Comparison of ENCODE assay signal across 10 mouse cellular contexts in genomic region chr7:141009665-141010064, GRCm38 (mm10). TPM values are rescaled to one million over a fixed set of nuclear protein-coding genes. Genes with fewer than 3 reads are reported as not detected.
DNase-seq lines count a peak whose midpoint lies in the region; ATAC-seq and TF ChIP-seq lines count a peak whose summit lies in the region.
"Had no signal": no experiment of that assay in that cellular context is flagged by ENCODE, and none has a peak within 500 bp of the region (broad histone marks: within the 10 kb centered on the region; RNA-seq: fewer than 3 reads in every experiment).

No protein-coding gene starts in this region.

- peaks cover 29% of the 10 kb centered on the region for H3K79me2 ChIP-seq in macrophage (ENCODE audit: inconsistent target)

- no peaks in the 10 kb centered on the region for H3K9me3 ChIP-seq in heart, embryonic 16.5 days (replicated peaks; ENCODE audit: control insufficient read depth, low read length)
- H3K9me3 ChIP-seq in forebrain, embryonic 11.5 days (ENCODE audit: control insufficient read depth, low read length), result no peaks in the 10 kb centered on the region

- no peaks in the 10 kb centered on the region; the same call in 1 of the 2 replicates for H3K4me1 ChIP-seq in lung, adult 2 months (ENCODE audit: control insufficient read depth, insufficient read depth, low read length)
- peaks cover 7% of the 10 kb centered on the region; the same call in 1 of the 2 replicates for H3K4me1 ChIP-seq in bone marrow, adult 2 months (ENCODE audit: control insufficient read depth, insufficient read depth, low read length)
- peaks cover 13% of the 10 kb centered on the region for H3K4me1 ChIP-seq in heart, embryonic 16.5 days (ENCODE audit: control insufficient read depth, insufficient read depth, low read length)
- no peaks in the 10 kb centered on the region; the same call in 1 of the 2 replicates for H3K4me1 ChIP-seq in forebrain, embryonic 11.5 days (replicated peaks; ENCODE audit: control insufficient read depth, insufficient read depth, low read length)

- peak overlapping the region; percentile 65 for H3K9ac ChIP-seq in heart, embryonic 16.5 days (ENCODE audit: low read length)
- H3K9ac ChIP-seq in forebrain, embryonic 11.5 days (ENCODE audit: low read length), result no peak overlapping the region

- TF ChIP-seq CTCF in lung, adult 2 months (IDR thresholded peaks at IDR 0.05; ENCODE audit: insufficient read depth, low read length), result no peak
- no peak for TF ChIP-seq CTCF in bone marrow, adult 2 months (IDR thresholded peaks at IDR 0.05; ENCODE audit: control insufficient read depth, insufficient read depth, low read length)

- no peaks in the 10 kb centered on the region for H3K27me3 ChIP-seq in heart, embryonic 16.5 days (ENCODE audit: control insufficient read depth, insufficient read depth, low read length)
- H3K27me3 ChIP-seq in forebrain, embryonic 11.5 days (ENCODE audit: control insufficient read depth, insufficient read depth, low read length), result no peaks in the 10 kb centered on the region

- no peak; the same call in 1 of the 2 replicates for TF ChIP-seq POLR2A in lung, adult 2 months (IDR thresholded peaks at IDR 0.05; ENCODE audit: borderline replicate concordance, extremely low read depth, low read depth, low read length)
- TF ChIP-seq POLR2A in bone marrow, adult 2 months (IDR thresholded peaks at IDR 0.05; ENCODE audit: borderline replicate concordance, control insufficient read depth, low read depth, low read length), result no peak

- WGBS in lung, adult 2 months, result 49% methylated on average over 9 of the region's 9 CpGs
- 38% methylated on average over 9 of the region's 9 CpGs for WGBS in bone marrow, adult 2 months
- WGBS in heart, embryonic 16.5 days, result 76% methylated on average over 9 of the region's 9 CpGs
- WGBS in macrophage (ENCODE audit: missing documents), result 31% methylated on average over 9 of the region's 9 CpGs
- 89% methylated on average over 9 of the region's 9 CpGs for WGBS in forebrain, embryonic 11.5 days

- H3K27ac ChIP-seq in bone marrow, adult 2 months (ENCODE audit: control insufficient read depth, insufficient read depth, low read depth, low read length, poor library complexity), result peak overlapping the region; percentile 73; the same call in 1 of the 2 replicates
- H3K27ac ChIP-seq in heart, embryonic 16.5 days (ENCODE audit: low read length), result peak overlapping the region; percentile 54; the same call in 1 of the 2 replicates
- H3K27ac ChIP-seq in macrophage, result peak overlapping the region; percentile 92
- no peak overlapping the region for H3K27ac ChIP-seq in forebrain, embryonic 11.5 days (ENCODE audit: low read depth, low read length)

- ATAC-seq in heart, embryonic 16.5 days (replicated peaks; ENCODE audit: extremely low read depth, insufficient read depth, low FRiP score), result no peak
- ATAC-seq in forebrain, embryonic 11.5 days (replicated peaks; ENCODE audit: low FRiP score), result no peak

- peak overlapping the region; percentile 93 for H3K4me3 ChIP-seq in lung, adult 2 months (replicated peaks; ENCODE audit: extremely low read depth, low read depth, low read length)
- peak overlapping the region; percentile 88 for H3K4me3 ChIP-seq in bone marrow, adult 2 months (replicated peaks; ENCODE audit: control insufficient read depth, low read depth, low read length)
- H3K4me3 ChIP-seq in heart, embryonic 16.5 days (ENCODE audit: low read length), result peak overlapping the region; percentile 50
- H3K4me3 ChIP-seq in macrophage (ENCODE audit: inconsistent target), result peak overlapping the region; percentile 84
- no peak overlapping the region for H3K4me3 ChIP-seq in forebrain, embryonic 11.5 days (ENCODE audit: low read depth, low read length)

- H3K4me2 ChIP-seq in heart, embryonic 16.5 days (ENCODE audit: low read depth, low read length), result peak overlapping the region; percentile 47
- no peak overlapping the region for H3K4me2 ChIP-seq in forebrain, embryonic 11.5 days (ENCODE audit: low read depth, low read length, severe bottlenecking)

- H3K36me3 ChIP-seq in heart, embryonic 16.5 days (ENCODE audit: control insufficient read depth, insufficient read depth), result no peaks in the 10 kb centered on the region
- 0 out of 2 replicates have a peak, but pooled peaks cover 4% of the 10 kb centered on the region for H3K36me3 ChIP-seq in macrophage (ENCODE audit: inconsistent target)
- H3K36me3 ChIP-seq in forebrain, embryonic 11.5 days (ENCODE audit: control insufficient read depth, insufficient read depth, low read length), result no peaks in the 10 kb centered on the region

- peak; percentile 21 for DNase-seq in lung, adult 2 months
- DNase-seq in lung, postnatal 14 days, result no peak
- no peak for DNase-seq in cerebellum, postnatal 25 days
- DNase-seq in thymus, postnatal 10 days (ENCODE audit: low spot score in 2 of 2), result no peak
- no peak for DNase-seq in forebrain, embryonic 11.5 days (ENCODE audit: low spot score)

RNA-seq across cellular contexts. Expression of gene Ifitm3, which starts 0.9 kb away (rescaled TPM):
- 560 and 814 TPM in 2 replicates for polyA plus RNA-seq in lung, adult 2 months (2012; rRNA removed)
- 166 and 209 TPM in 2 replicates for polyA plus RNA-seq in bone marrow, adult 2 months (2011; ENCODE audit: insufficient read depth, insufficient read length, low replicate concordance, missing spikeins)
- 157 and 218 TPM in 2 replicates for polyA plus RNA-seq in heart, embryonic 16.5 days (2015; fragmentation: Nextera tagmentation; extraction: Ambion mirVana)
- 100 to 1,000 TPM in 1 of 26 experiments, 10 to 100 TPM in 24, 1 to 10 TPM in 1; 9.6 to 127 (median 52.2) TPM for total RNA-seq in macrophage (2018; cell fraction: chromatin; rRNA removed)
- total RNA-seq in macrophage (2018; cell fraction: cytosol; rRNA removed), result 1,000 to 10,000 TPM in 24 of 26 experiments, 100 to 1,000 TPM in 2; 864 to 4,013 (median 2,083) TPM
- 1,000 to 10,000 TPM in 1 of 26 experiments, 100 to 1,000 TPM in 24, 10 to 100 TPM in 1; 97.6 to 1,118 (median 541) TPM for total RNA-seq in macrophage (2018; cell fraction: nucleus; rRNA removed)
- 596 to 2,531 TPM (median 1,114 TPM) in 3 replicates for polyA plus RNA-seq in macrophage (2018)
- polyA plus RNA-seq in forebrain, embryonic 11.5 days (2014; fragmentation: Nextera tagmentation; extraction: Ambion mirVana), result 9.4 and 9.7 TPM in 2 replicates

RNA-seq across cellular contexts. Expression of gene Ifitm6, which starts 8.1 kb away (rescaled TPM):
- polyA plus RNA-seq in lung, adult 2 months (2012; rRNA removed), result 10.6 and 24.3 TPM in 2 replicates
- polyA plus RNA-seq in bone marrow, adult 2 months (2011; ENCODE audit: insufficient read depth, insufficient read length, low replicate concordance, missing spikeins), result 195 and 524 TPM in 2 replicates
- polyA plus RNA-seq in heart, embryonic 16.5 days (2015; fragmentation: Nextera tagmentation; extraction: Ambion mirVana), result 1.0 and 1.3 TPM in 2 replicates
- total RNA-seq in macrophage (2018; cell fraction: chromatin; rRNA removed), result 1 to 10 TPM in 6 of 26 experiments, not detected in 20; 1.2 to 2.9 (median 1.8) TPM
- total RNA-seq in macrophage (2018; cell fraction: cytosol; rRNA removed), result 10 to 100 TPM in 10 of 26 experiments, 1 to 10 TPM in 16; 4.2 to 19.2 (median 9.2) TPM
- 10 to 100 TPM in 6 of 26 experiments, 1 to 10 TPM in 18, not detected in 2; 1.1 to 15.3 (median 3.5) TPM for total RNA-seq in macrophage (2018; cell fraction: nucleus; rRNA removed)
- 4.1 to 21.4 TPM (median 7.4 TPM) in 3 replicates for polyA plus RNA-seq in macrophage (2018)
- not detected in 2 replicates for polyA plus RNA-seq in forebrain, embryonic 11.5 days (2014; fragmentation: Nextera tagmentation; extraction: Ambion mirVana)

RNA-seq across cellular contexts. Expression of gene Gm17387, which starts 19.3 kb away (rescaled TPM):
- not detected in 2 replicates for polyA plus RNA-seq in lung, adult 2 months (2012; rRNA removed)
- polyA plus RNA-seq in bone marrow, adult 2 months (2011; ENCODE audit: insufficient read depth, insufficient read length, low replicate concordance, missing spikeins), result not detected in 2 replicates
- polyA plus RNA-seq in heart, embryonic 16.5 days (2015; fragmentation: Nextera tagmentation; extraction: Ambion mirVana), result not detected in 2 replicates
- total RNA-seq in macrophage (2018; cell fraction: chromatin; rRNA removed), result not detected
- total RNA-seq in macrophage (2018; cell fraction: cytosol; rRNA removed), result not detected
- not detected for total RNA-seq in macrophage (2018; cell fraction: nucleus; rRNA removed)
- polyA plus RNA-seq in macrophage (2018), result not detected in 3 replicates
- polyA plus RNA-seq in forebrain, embryonic 11.5 days (2014; fragmentation: Nextera tagmentation; extraction: Ambion mirVana), result not detected in 2 replicates
- total RNA-seq: left cerebral cortex, adult 8-10 months had no signal
- polyA plus RNA-seq: gonadal fat pad, adult 2 months had no signal

RNA-seq across cellular contexts. Expression of gene Ifitm1, which starts 42.6 kb away (rescaled TPM):
- 227 and 261 TPM in 2 replicates for polyA plus RNA-seq in lung, adult 2 months (2012; rRNA removed)
- 32.8 and 82.9 TPM in 2 replicates for polyA plus RNA-seq in bone marrow, adult 2 months (2011; ENCODE audit: insufficient read depth, insufficient read length, low replicate concordance, missing spikeins)
- polyA plus RNA-seq in heart, embryonic 16.5 days (2015; fragmentation: Nextera tagmentation; extraction: Ambion mirVana), result 24.0 and 34.8 TPM in 2 replicates
- total RNA-seq in macrophage (2018; cell fraction: chromatin; rRNA removed), result 100 to 1,000 TPM in 1 of 26 experiments, 10 to 100 TPM in 25; 10.2 to 127 (median 30.9) TPM
- total RNA-seq in macrophage (2018; cell fraction: cytosol; rRNA removed), result 10 to 100 TPM in 5 of 26 experiments, 1 to 10 TPM in 21; 2.6 to 12.8 (median 6.1) TPM
- 100 to 1,000 TPM in 7 of 26 experiments, 10 to 100 TPM in 18, 1 to 10 TPM in 1; 9.7 to 177 (median 37.1) TPM for total RNA-seq in macrophage (2018; cell fraction: nucleus; rRNA removed)
- 4.7 to 18.2 TPM (median 4.8 TPM) in 3 replicates for polyA plus RNA-seq in macrophage (2018)
- 5.6 and 8.1 TPM in 2 replicates for polyA plus RNA-seq in forebrain, embryonic 11.5 days (2014; fragmentation: Nextera tagmentation; extraction: Ambion mirVana)

RNA-seq across cellular contexts. Expression of gene B4galnt4, which starts 51.2 kb away (rescaled TPM):
- 0.33 and 0.36 TPM in 2 replicates for polyA plus RNA-seq in lung, adult 2 months (2012; rRNA removed)
- 0.36 and 2.1 TPM in 2 replicates for polyA plus RNA-seq in bone marrow, adult 2 months (2011; ENCODE audit: insufficient read depth, insufficient read length, low replicate concordance, missing spikeins)
- polyA plus RNA-seq in heart, embryonic 16.5 days (2015; fragmentation: Nextera tagmentation; extraction: Ambion mirVana), result 0.54 and 0.97 TPM in 2 replicates
- total RNA-seq in macrophage (2018; cell fraction: chromatin; rRNA removed), result not detected
- total RNA-seq in macrophage (2018; cell fraction: cytosol; rRNA removed), result not detected
- total RNA-seq in macrophage (2018; cell fraction: nucleus; rRNA removed), result 1 to 10 TPM in 1 of 26 experiments, not detected in 25; 3.1 TPM
- not detected in 3 replicates for polyA plus RNA-seq in macrophage (2018)
- polyA plus RNA-seq in forebrain, embryonic 11.5 days (2014; fragmentation: Nextera tagmentation; extraction: Ambion mirVana), result 22.3 and 23.5 TPM in 2 replicates

Comparison
In these comparisons a context has a peak if more than half of its experiments do, and no peak if none do; other contexts are left out.
1. RNA of gene Ifitm3, which starts 0.9 kb away (polyA plus RNA-seq): 560 to 814 TPM in lung, adult 2 months, 596 to 2,531 TPM in macrophage, 157 to 218 TPM in heart, embryonic 16.5 days and 166 to 209 TPM in bone marrow, adult 2 months; 9.4 to 9.7 TPM in forebrain, embryonic 11.5 days; every median in the first group is over 10 times any median in the second.